Mouse (Mus musculus): ENCODE data around the gene Slc25a20. TPM values are rescaled to one million over a fixed set of nuclear protein-coding genes. Genes with fewer than 3 reads are reported as not detected.

Gene Slc25a20
- polyA plus RNA-seq, 1 experiment = 29.9 TPM

DNA sequence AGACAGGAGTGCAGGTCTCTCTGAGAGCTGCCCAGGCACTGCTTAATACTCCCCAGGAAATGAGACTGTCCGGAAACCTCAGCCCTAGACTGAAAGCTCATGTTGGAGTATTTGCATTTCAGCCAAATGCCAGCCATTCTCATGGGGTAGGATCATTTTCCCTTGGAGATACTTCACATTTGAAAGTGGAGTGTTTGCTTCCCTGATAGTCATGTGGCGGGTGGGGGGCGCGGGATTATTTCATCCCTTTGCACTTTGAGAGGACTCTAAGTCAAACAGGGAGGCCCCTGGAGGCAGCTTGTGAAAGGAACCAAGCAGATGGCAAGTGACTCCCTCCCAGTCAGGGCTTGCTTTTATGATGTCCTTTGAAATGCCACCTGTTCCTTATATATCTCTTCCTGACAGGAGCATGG is 24.6 kb downstream of the Slc25a20 start:
- Histone ChIP-seq H3K4me3 (ENCODE audit: insufficient read depth, low read length) (no peak overlapping the region), H3K4me1 (ENCODE audit: control insufficient read depth, insufficient read depth, low read length) (peaks cover 7% of the 10 kb centered on the region), H3K27ac (ENCODE audit: insufficient read depth, low read depth, low read length) (no peak overlapping the region)
- TF ChIP-seq CTCF (IDR thresholded peaks at IDR 0.05; ENCODE audit: low read depth, low read length) (no peak), POLR2A (IDR thresholded peaks at IDR 0.05; ENCODE audit: borderline replicate concordance, low read depth, low read length) (no peak)

DNA sequence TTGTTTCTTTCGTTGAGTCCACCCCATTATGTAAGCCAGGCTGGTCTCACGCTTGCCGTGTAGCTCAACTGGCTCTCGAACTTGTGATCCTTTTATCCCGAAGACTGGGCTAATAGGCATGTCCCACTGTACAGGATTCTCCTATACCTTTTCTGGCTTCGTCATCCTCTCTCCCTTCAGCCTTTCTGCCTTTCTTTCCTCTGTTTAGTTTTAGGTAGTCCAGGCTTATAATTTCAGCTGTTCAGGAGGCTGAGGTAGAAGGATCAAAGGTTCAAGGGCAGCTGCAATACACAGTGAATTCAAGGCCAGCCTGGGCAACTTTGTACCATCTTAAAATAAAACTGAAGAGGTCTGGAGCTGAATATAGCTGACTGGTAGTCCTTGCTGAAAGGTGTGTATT is 25.3 kb downstream of the Slc25a20 start:
- no peak for TF ChIP-seq POLR2A (IDR thresholded peaks at IDR 0.05; ENCODE audit: borderline replicate concordance, low read depth, low read length)
- no peak for TF ChIP-seq CTCF (IDR thresholded peaks at IDR 0.05; ENCODE audit: low read depth, low read length)
- H3K4me1 ChIP-seq (ENCODE audit: control insufficient read depth, insufficient read depth, low read length) = peaks cover 7% of the 10 kb centered on the region
- H3K4me3 ChIP-seq (ENCODE audit: insufficient read depth, low read length) = no peak overlapping the region
- no peak overlapping the region for H3K27ac ChIP-seq (ENCODE audit: insufficient read depth, low read depth, low read length)

DNA sequence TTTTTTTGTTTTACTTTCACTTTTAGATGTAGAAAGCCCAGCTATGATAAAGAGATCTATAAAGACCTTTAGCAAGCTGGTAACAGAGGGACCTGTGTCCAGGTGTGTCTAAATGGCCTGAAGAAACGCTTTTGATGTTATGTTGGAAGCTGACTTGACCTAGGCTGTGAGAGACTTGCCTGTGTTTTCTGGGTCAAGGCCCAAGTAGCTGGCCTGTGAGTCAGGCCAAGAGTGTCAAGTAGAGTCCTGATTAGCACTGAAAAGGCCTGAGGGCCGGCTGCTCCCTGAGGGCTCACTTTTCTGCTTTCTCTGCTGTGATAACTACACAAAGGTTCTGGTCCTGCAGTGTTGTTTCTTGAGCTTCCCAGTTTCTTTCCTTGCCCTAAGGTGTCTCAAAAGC is 25.8 kb downstream of the Slc25a20 start:
- Histone ChIP-seq H3K4me1 (ENCODE audit: control insufficient read depth, insufficient read depth, low read length) (peaks cover 7% of the 10 kb centered on the region), H3K4me3 (ENCODE audit: insufficient read depth, low read length) (no peak overlapping the region), H3K27ac (ENCODE audit: insufficient read depth, low read depth, low read length) (no peak overlapping the region)
- no peak for TF ChIP-seq CTCF (IDR thresholded peaks at IDR 0.05; ENCODE audit: low read depth, low read length)
- TF ChIP-seq POLR2A (IDR thresholded peaks at IDR 0.05; ENCODE audit: borderline replicate concordance, low read depth, low read length) = no peak

DNA sequence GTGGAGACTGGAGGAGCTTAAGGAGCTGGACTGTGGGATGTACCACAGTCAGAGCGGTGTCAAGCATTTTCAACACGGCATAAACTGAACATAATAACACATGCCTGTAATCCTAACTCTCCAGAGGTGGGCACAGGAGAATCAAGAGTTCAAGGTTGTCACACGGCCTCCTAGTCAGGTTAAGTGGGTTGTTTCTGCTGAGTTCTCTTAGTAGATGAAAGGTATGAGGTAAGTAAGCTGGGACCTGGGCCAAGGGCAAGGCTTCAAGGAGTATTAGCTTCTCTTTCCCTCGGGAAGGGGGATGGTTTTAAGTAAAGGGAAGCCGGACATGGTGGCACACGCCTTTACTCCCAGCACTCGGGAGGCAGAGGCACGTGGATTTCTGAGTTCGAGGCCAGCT is 26.6 kb downstream of the Slc25a20 start:
- peaks cover 7% of the 10 kb centered on the region for H3K4me1 ChIP-seq (ENCODE audit: control insufficient read depth, insufficient read depth, low read length)
- H3K4me3 ChIP-seq (ENCODE audit: insufficient read depth, low read length) = no peak overlapping the region
- H3K27ac ChIP-seq (ENCODE audit: insufficient read depth, low read depth, low read length) = no peak overlapping the region
- TF ChIP-seq POLR2A (IDR thresholded peaks at IDR 0.05; ENCODE audit: borderline replicate concordance, low read depth, low read length) (no peak), CTCF (IDR thresholded peaks at IDR 0.05; ENCODE audit: low read depth, low read length) (no peak)

DNA sequence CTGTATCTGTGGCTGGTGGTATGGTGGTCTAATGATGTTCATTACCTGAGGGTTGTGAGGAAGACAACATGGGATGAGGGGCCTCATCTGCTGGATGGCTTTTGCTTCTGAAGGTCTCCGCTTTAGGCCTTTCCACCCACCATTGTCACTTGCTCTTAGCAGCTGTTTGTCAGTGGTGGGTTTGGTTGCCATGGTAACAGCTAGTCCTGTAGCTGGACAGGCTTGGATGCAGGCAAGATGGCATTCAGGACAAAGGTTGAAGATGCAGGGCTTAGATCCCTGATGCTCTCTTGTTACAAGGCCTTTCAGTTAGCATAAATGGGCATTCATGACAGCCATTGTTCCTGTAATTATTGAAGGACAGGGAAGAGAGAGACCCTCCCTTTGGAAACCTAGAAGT is 27.2 kb downstream of the Slc25a20 start, which contains the start of gene Prkar2a:
TSS of gene Prkar2a (plus strand) at position 209 of the 400 bp plus-strand sequence.
- Histone ChIP-seq H3K4me1 (ENCODE audit: control insufficient read depth, insufficient read depth, low read length) (peaks cover 9% of the 10 kb centered on the region), H3K4me3 (ENCODE audit: insufficient read depth, low read length) (no peak within 1 kb of the TSS), H3K27ac (ENCODE audit: insufficient read depth, low read depth, low read length) (no peak within 1 kb of the TSS)
- no peak for TF ChIP-seq CTCF (IDR thresholded peaks at IDR 0.05; ENCODE audit: low read depth, low read length)
- no peak for TF ChIP-seq POLR2A (IDR thresholded peaks at IDR 0.05; ENCODE audit: borderline replicate concordance, low read depth, low read length)

DNA sequence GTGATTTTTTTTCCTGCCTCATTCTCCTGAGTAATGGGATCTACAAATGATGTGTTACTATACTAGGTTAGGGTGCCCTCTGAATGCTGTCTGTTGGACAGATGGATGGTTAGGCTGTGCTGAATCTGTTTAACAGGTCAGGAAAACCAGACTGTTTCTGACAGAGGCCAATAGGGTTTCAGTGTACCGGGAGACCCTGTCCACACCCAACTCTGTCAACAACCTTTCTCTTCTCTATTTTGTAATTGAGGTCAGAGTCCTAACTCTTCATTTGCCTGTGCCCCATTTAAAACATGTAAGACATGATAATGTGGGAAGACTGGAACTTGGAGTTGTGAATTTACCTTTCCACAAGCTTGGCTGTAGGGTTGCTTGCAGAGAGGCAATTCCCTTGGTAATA is 28.1 kb downstream of the Slc25a20 start:
- H3K4me3 ChIP-seq (ENCODE audit: insufficient read depth, low read length) = no peak overlapping the region
- H3K27ac ChIP-seq (ENCODE audit: insufficient read depth, low read depth, low read length) = no peak overlapping the region
- TF ChIP-seq POLR2A (IDR thresholded peaks at IDR 0.05; ENCODE audit: borderline replicate concordance, low read depth, low read length) = no peak
- H3K4me1 ChIP-seq (ENCODE audit: control insufficient read depth, insufficient read depth, low read length) = peaks cover 13% of the 10 kb centered on the region

DNA sequence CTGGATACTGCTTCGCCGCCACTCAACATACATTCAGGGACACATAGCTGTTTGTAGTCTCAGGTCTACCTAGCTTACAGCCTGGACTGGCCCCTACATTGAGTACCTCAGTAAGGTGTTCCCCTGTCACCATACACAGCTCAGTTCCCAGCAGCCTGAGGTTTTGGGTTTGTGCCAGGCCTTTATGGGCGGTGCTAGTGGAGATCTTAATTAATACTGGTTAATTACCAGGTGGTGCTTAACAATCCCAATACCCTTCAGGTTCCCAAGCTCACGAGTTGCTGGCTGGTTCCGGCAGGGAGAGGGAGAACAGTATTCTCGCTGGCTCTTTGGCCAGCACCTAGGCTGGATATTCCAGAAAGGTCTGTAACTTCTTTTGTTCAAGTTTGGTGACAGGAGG is 29.0 kb downstream of the Slc25a20 start:
- no peak for TF ChIP-seq POLR2A (IDR thresholded peaks at IDR 0.05; ENCODE audit: borderline replicate concordance, low read depth, low read length)
- TF ChIP-seq CTCF (IDR thresholded peaks at IDR 0.05; ENCODE audit: low read depth, low read length) = no peak
- H3K4me1 ChIP-seq (ENCODE audit: control insufficient read depth, insufficient read depth, low read length) = peaks cover 16% of the 10 kb centered on the region
- H3K27ac ChIP-seq (ENCODE audit: insufficient read depth, low read depth, low read length) = peak overlapping the region; percentile 79
- H3K4me3 ChIP-seq (ENCODE audit: insufficient read depth, low read length) = no peak overlapping the region

DNA sequence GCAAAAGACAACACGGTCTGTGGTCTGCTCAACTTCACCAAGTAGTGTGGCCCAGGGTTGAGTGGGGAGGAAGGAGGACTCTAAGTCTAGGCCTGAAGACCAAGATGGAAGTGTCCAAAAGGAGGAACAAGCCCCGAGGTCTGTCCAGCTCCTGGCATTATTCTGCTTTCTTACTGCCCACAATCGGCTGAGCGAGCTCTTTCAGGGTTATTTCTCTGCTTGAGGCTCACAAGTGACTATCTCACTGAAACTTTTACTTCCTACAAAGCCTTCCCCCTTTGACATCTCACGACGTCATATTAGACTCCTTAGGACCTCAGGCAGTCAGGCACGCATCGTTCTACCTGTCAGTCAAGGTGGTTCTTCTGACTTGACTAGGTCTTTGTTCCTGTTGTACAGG is 29.5 kb downstream of the Slc25a20 start:
- Histone ChIP-seq H3K27ac (ENCODE audit: insufficient read depth, low read depth, low read length) (peak overlapping the region; percentile 79), H3K4me1 (ENCODE audit: control insufficient read depth, insufficient read depth, low read length) (peaks cover 16% of the 10 kb centered on the region), H3K4me3 (ENCODE audit: insufficient read depth, low read length) (peak overlapping the region; percentile 73)
- TF ChIP-seq CTCF (IDR thresholded peaks at IDR 0.05; ENCODE audit: low read depth, low read length) = no peak
- no peak for TF ChIP-seq POLR2A (IDR thresholded peaks at IDR 0.05; ENCODE audit: borderline replicate concordance, low read depth, low read length)

DNA sequence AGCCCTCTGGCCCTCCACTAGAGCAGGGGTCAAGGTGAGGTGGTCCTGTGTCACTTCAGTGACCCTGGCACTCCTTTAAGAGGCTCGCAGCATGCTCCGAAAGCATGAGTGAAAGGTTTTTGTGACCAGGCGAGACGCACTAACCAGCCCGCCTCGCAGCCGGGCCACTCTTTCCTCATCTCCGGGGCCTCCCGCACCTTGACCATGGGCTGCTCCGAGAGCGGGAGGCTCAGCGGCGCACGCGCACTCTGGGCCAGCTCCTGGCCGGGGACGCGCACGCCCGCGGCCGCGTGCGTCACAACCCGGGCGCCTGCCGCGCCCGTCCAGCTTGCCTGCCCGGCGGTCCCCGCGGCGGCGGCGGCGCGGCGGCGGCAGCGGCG is 29.9 kb downstream of the Slc25a20 start:
- Histone ChIP-seq H3K27ac (ENCODE audit: insufficient read depth, low read depth, low read length) (peak overlapping the region; percentile 79), H3K4me3 (ENCODE audit: insufficient read depth, low read length) (peak overlapping the region; percentile 73), H3K4me1 (ENCODE audit: control insufficient read depth, insufficient read depth, low read length) (peaks cover 16% of the 10 kb centered on the region)
- no peak for TF ChIP-seq POLR2A (IDR thresholded peaks at IDR 0.05; ENCODE audit: borderline replicate concordance, low read depth, low read length)
- no peak for TF ChIP-seq CTCF (IDR thresholded peaks at IDR 0.05; ENCODE audit: low read depth, low read length)

DNA sequence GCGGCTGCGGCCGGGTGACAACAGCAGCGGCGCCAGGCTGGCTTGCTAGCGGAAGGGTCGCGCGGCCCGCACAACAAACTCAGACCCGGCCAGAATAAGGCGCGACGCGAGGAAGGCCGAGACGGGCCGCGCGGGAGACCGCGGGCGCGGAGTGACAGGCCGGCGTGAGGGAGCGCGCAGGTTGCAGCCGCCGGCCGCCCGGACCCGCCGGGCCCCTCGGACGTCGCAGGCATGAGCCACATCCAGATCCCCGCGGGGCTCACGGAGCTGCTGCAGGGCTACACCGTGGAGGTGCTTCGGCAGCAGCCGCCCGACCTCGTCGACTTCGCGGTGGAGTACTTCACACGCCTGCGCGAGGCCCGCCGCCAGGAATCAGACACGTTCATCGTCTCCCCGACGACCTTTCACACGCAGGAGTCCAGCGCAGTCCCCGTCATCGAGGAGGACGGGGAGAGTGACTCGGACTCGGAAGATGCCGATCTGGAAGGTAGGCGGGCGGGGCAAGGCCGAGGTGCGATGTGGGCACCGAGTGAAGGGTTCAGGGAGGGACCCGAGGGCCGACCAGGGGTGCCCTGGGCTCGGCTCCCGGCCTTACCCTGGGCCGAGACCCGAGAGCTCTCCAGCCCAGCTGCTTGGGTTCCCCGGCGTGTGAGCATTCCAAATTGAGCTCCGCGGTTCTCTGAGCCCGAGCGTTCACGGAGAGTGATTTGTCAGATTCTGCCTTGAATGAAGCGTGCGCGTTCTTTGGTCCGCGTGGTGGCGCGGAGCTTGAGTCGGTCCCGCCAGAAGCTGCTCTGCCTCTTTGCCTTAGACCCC is 30.5 kb downstream of the Slc25a20 start:
- TF ChIP-seq CTCF (IDR thresholded peaks at IDR 0.05; ENCODE audit: low read depth, low read length) (no peak), POLR2A (IDR thresholded peaks at IDR 0.05; ENCODE audit: borderline replicate concordance, low read depth, low read length) (no peak)
- H3K4me3 ChIP-seq (ENCODE audit: insufficient read depth, low read length) = peak overlapping the region; percentile 73
- peak overlapping the region; percentile 28 for H3K27ac ChIP-seq (ENCODE audit: insufficient read depth, low read depth, low read length)
- peaks cover 16% of the 10 kb centered on the region for H3K4me1 ChIP-seq (ENCODE audit: control insufficient read depth, insufficient read depth, low read length)

Measured in bone marrow macrophage, adult 2 months (primary cell).